Mouse (Mus musculus): ENCODE data around the gene Gpsm3. TPM values are rescaled to one million over a fixed set of nuclear protein-coding genes. Genes with fewer than 3 reads are reported as not detected.
"Not testable (repeated sequence)": the region's sequence is repeated elsewhere in the genome, so short reads cannot be mapped to it uniquely, and the experiment has no call there.

The Gpsm3 gene
- 64.4 to 104 TPM (median 95.5 TPM) in 3 replicates for total RNA-seq (2017)

GRCm38 (mm10) chr17:34589681-34590101, at the start of gene Gpsm3:
Gene Gpsm3, plus strand, starts transcription at chr17:34589806.
- ATAC-seq (replicated peaks; ENCODE audit: insufficient number of reproducible peaks, low FRiP score, low TSS enrichment, poor library complexity, severe bottlenecking) = 0 out of 2 replicates have a peak, but pooled peaks have one; percentile 5

GRCm38 (mm10) chr17:34543567-34543966, 46.0 kb upstream of the Gpsm3 start:
- not testable (repeated sequence) for ATAC-seq (replicated peaks; ENCODE audit: insufficient number of reproducible peaks, low FRiP score, low TSS enrichment, poor library complexity, severe bottlenecking)

GRCm38 (mm10) chr17:34546797-34547196, 42.8 kb upstream of the Gpsm3 start:
- no peak for ATAC-seq (replicated peaks; ENCODE audit: insufficient number of reproducible peaks, low FRiP score, low TSS enrichment, poor library complexity, severe bottlenecking)

GRCm38 (mm10) chr17:34547601-34548000, 42.0 kb upstream of the Gpsm3 start:
- no peak for ATAC-seq (replicated peaks; ENCODE audit: insufficient number of reproducible peaks, low FRiP score, low TSS enrichment, poor library complexity, severe bottlenecking)

GRCm38 (mm10) chr17:34549156-34549555, 40.5 kb upstream of the Gpsm3 start:
- no peak for ATAC-seq (replicated peaks; ENCODE audit: insufficient number of reproducible peaks, low FRiP score, low TSS enrichment, poor library complexity, severe bottlenecking)

- ATAC-seq (replicated peaks; ENCODE audit: insufficient number of reproducible peaks, low FRiP score, low TSS enrichment, poor library complexity, severe bottlenecking) = no peak
These were observed 39.8 kb upstream of the Gpsm3 start for GRCm38 (mm10) chr17:34549843-34550242.

GRCm38 (mm10) chr17:34555483-34555882, 34.1 kb upstream of the Gpsm3 start:
- ATAC-seq (replicated peaks; ENCODE audit: insufficient number of reproducible peaks, low FRiP score, low TSS enrichment, poor library complexity, severe bottlenecking) = peak; percentile 69

GRCm38 (mm10) chr17:34556406-34556805, 33.2 kb upstream of the Gpsm3 start:
- ATAC-seq (replicated peaks; ENCODE audit: insufficient number of reproducible peaks, low FRiP score, low TSS enrichment, poor library complexity, severe bottlenecking) = 0 out of 2 replicates have a peak, but pooled peaks have one; percentile 7

- ATAC-seq (replicated peaks; ENCODE audit: insufficient number of reproducible peaks, low FRiP score, low TSS enrichment, poor library complexity, severe bottlenecking) = no peak
These were observed 32.2 kb upstream of the Gpsm3 start for GRCm38 (mm10) chr17:34557411-34557810.

GRCm38 (mm10) chr17:34559116-34559515, 30.5 kb upstream of the Gpsm3 start:
- no peak for ATAC-seq (replicated peaks; ENCODE audit: insufficient number of reproducible peaks, low FRiP score, low TSS enrichment, poor library complexity, severe bottlenecking)

GRCm38 (mm10) chr17:34559895-34560294, 29.7 kb upstream of the Gpsm3 start:
- ATAC-seq (replicated peaks; ENCODE audit: insufficient number of reproducible peaks, low FRiP score, low TSS enrichment, poor library complexity, severe bottlenecking) = no peak

GRCm38 (mm10) chr17:34560438-34560837, 29.2 kb upstream of the Gpsm3 start:
- no peak for ATAC-seq (replicated peaks; ENCODE audit: insufficient number of reproducible peaks, low FRiP score, low TSS enrichment, poor library complexity, severe bottlenecking)

GRCm38 (mm10) chr17:34561200-34561599, 28.4 kb upstream of the Gpsm3 start:
- peak; percentile 83 for ATAC-seq (replicated peaks; ENCODE audit: insufficient number of reproducible peaks, low FRiP score, low TSS enrichment, poor library complexity, severe bottlenecking)

GRCm38 (mm10) chr17:34562595-34562994, 27.0 kb upstream of the Gpsm3 start:
- ATAC-seq (replicated peaks; ENCODE audit: insufficient number of reproducible peaks, low FRiP score, low TSS enrichment, poor library complexity, severe bottlenecking) = no peak

- no peak for ATAC-seq (replicated peaks; ENCODE audit: insufficient number of reproducible peaks, low FRiP score, low TSS enrichment, poor library complexity, severe bottlenecking)
These were observed 26.3 kb upstream of the Gpsm3 start for GRCm38 (mm10) chr17:34563354-34563753.

GRCm38 (mm10) chr17:34564003-34564421, 25.6 kb upstream of the Gpsm3 start, which contains the start of gene Notch4:
Gene Notch4, plus strand, starts transcription at chr17:34564268.
- ATAC-seq (replicated peaks; ENCODE audit: insufficient number of reproducible peaks, low FRiP score, low TSS enrichment, poor library complexity, severe bottlenecking) = no peak

- ATAC-seq (replicated peaks; ENCODE audit: insufficient number of reproducible peaks, low FRiP score, low TSS enrichment, poor library complexity, severe bottlenecking) = no peak
These were observed 24.8 kb upstream of the Gpsm3 start for GRCm38 (mm10) chr17:34564796-34565195.

GRCm38 (mm10) chr17:34567311-34567710, 22.3 kb upstream of the Gpsm3 start:
- no peak for ATAC-seq (replicated peaks; ENCODE audit: insufficient number of reproducible peaks, low FRiP score, low TSS enrichment, poor library complexity, severe bottlenecking)

- no peak for ATAC-seq (replicated peaks; ENCODE audit: insufficient number of reproducible peaks, low FRiP score, low TSS enrichment, poor library complexity, severe bottlenecking)
These were observed 21.2 kb upstream of the Gpsm3 start for GRCm38 (mm10) chr17:34568421-34568820.

- ATAC-seq (replicated peaks; ENCODE audit: insufficient number of reproducible peaks, low FRiP score, low TSS enrichment, poor library complexity, severe bottlenecking) = no peak
These were observed 19.7 kb upstream of the Gpsm3 start for GRCm38 (mm10) chr17:34569919-34570318.

- ATAC-seq (replicated peaks; ENCODE audit: insufficient number of reproducible peaks, low FRiP score, low TSS enrichment, poor library complexity, severe bottlenecking) = no peak
These were observed 17.7 kb upstream of the Gpsm3 start for GRCm38 (mm10) chr17:34571875-34572274.

Data from monocyte, adult 5-6 weeks (primary cell).